Mouse (Mus musculus): ENCODE results near the gene Dgke.

DNA sequence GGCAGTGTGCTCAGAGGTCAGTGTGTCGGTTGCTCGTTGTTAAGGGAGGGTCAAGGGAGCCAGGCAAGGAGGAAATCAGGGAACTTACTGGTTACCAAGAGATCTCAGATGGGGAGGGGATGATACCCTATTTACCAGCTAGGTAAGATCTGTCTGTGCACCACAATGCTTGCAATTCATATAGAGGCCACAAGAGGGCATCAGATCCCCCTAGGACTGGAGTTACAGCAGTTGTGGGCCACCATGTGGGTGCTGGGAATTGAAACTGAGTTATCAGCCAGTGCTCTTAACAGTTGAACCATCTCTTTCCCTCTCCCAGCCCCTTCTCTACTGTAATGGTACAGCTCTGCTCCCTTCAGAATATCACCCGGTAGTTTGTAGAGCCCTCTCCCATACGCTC is 22.1 kb upstream of the Dgke start:
- TF ChIP-seq POLR2A (IDR thresholded peaks at IDR 0.05; ENCODE audit: low read depth, low read length) (no peak), CTCF (IDR thresholded peaks at IDR 0.05; ENCODE audit: extremely low read depth, insufficient read depth, insufficient read length, insufficient replicate concordance) (no peak)

Measured in spleen, adult 2 months (tissue).